Mouse (Mus musculus) heart, adult 2 months (tissue): ENCODE measurements at regions not wholly inside any gene's neighbourhood (a gene's known extent, or its start where the extent isn't known, plus 50 kb on each side); places are given as distances from the start of the nearest gene placed in this dataset.

Experiments used
- DNase-seq, 2 experiments: peaks; one replicate each; pipeline ENCODE4 v3.0.0; 2021
- H3K27ac ChIP-seq: fragments of 200-600 bp; 2 replicates; pipeline ENCODE4 v1.8.1; 2022
- H3K27me3 ChIP-seq: fragments of 200-500 bp; 2 replicates; pipeline ENCODE4 v1.6.1; 2012; ENCODE audit warnings: mild to moderate bottlenecking, low read length, inconsistent platforms, mixed read lengths; ENCODE audit not compliant: control insufficient read depth, insufficient read depth
- H3K36me3 ChIP-seq: fragments of 200-500 bp; 2 replicates; pipeline ENCODE4 v1.6.1; 2012; ENCODE audit warnings: low read length, inconsistent platforms; ENCODE audit not compliant: control insufficient read depth, insufficient read depth
- H3K4me1 ChIP-seq: fragments of 200-500 bp; 2 replicates; pipeline ENCODE4 v1.6.1; 2011; ENCODE audit warnings: low read length; ENCODE audit not compliant: control insufficient read depth, insufficient read depth
- H3K4me3 ChIP-seq: fragments of 200-600 bp; 2 replicates; pipeline ENCODE4 v1.8.1; 2022
- H3K79me2 ChIP-seq: fragments of 200-500 bp; replicated peaks from 2 replicates; pipeline ENCODE4 v1.6.1; 2012; ENCODE audit warnings: mild to moderate bottlenecking, inconsistent platforms, low read length, moderate library complexity, mixed read lengths; ENCODE audit not compliant: control insufficient read depth, insufficient read depth
- H3K9ac ChIP-seq: fragments of 200-500 bp; 2 replicates; pipeline ENCODE4 v1.6.1; 2012; ENCODE audit warnings: low read depth, mild to moderate bottlenecking, control low read depth, inconsistent platforms, low read length, mixed read lengths
- CTCF ChIP-seq: fragments of 200-600 bp; IDR thresholded peaks from 2 replicates; pipeline ENCODE4 v1.8.1; 2022; ENCODE audit warnings: antibody characterized with exemption, mild to moderate bottlenecking, moderate library complexity
- EP300 ChIP-seq: fragments of 200-500 bp; IDR thresholded peaks from 2 replicates; pipeline ENCODE4 v1.6.1; 2011; ENCODE audit warnings: low read depth, low read length, control low read depth; ENCODE audit not compliant: insufficient read depth
- POLR2A ChIP-seq: fragments of 200-500 bp; IDR thresholded peaks from 2 replicates; pipeline ENCODE4 v1.6.1; 2011; ENCODE audit warnings: mild to moderate bottlenecking, low read depth, low read length, control low read depth; ENCODE audit not compliant: insufficient read depth
- WGBS: fragments of 180-500 bp; shearing (Covaris S2); methylation state at CpG from one replicate; pipeline ENCODE4 v1.1.7; 2018; 5-methylcytosine and 5-hydroxymethylcytosine counted together
- intact Hi-C: fragments of 180-260 bp; cut with DNase I; formaldehyde crosslinking; loops from one replicate; pipeline ENCODE4 v1.15.1; 2025

GRCm38 (mm10) chr16:21361406-21361805 is 61.5 kb upstream of the Vps8 start:
- H3K4me3 ChIP-seq: no peak overlapping the region
- H3K9ac ChIP-seq: no peak overlapping the region
- no peak for TF ChIP-seq POLR2A
- peak; percentile 42 for TF ChIP-seq CTCF
- no peak for TF ChIP-seq EP300
- no peaks in the 10 kb centered on the region for H3K79me2 ChIP-seq
- intact Hi-C loops: no loop called here
- H3K27me3 ChIP-seq: no peaks in the 10 kb centered on the region
- 25% methylated on average over 2 of the region's 2 CpGs for WGBS
- DNase-seq: peak in 1 of 2 experiments; percentile 17
- H3K36me3 ChIP-seq: no peaks in the 10 kb centered on the region
- H3K27ac ChIP-seq: no peak overlapping the region
- H3K4me1 ChIP-seq: peaks cover 2% of the 10 kb centered on the region; the same call in 1 of the 2 replicates

- Histone ChIP-seq H3K27ac (no peak overlapping the region), H3K36me3 (no peaks in the 10 kb centered on the region), H3K79me2 (no peaks in the 10 kb centered on the region), H3K4me1 (no peaks in the 10 kb centered on the region), H3K4me3 (no peak overlapping the region), H3K27me3 (no peaks in the 10 kb centered on the region), H3K9ac (no peak overlapping the region)
- intact Hi-C loops: no loop called here
- DNase-seq: no peak
- WGBS: 68% methylated on average over 12 of the region's 12 CpGs
- TF ChIP-seq EP300 (no peak), POLR2A (no peak), CTCF (no peak)
Measured at GRCm38 (mm10) chr16:21362663-21363367, 60.1 kb upstream of the Vps8 start.

GRCm38 (mm10) chr16:21364885-21365284 is 58.0 kb upstream of the Vps8 start:
- H3K79me2 ChIP-seq: no peaks in the 10 kb centered on the region
- intact Hi-C loops: loop anchor here (5.0 kb wide), 1 partner anchor 118 kb away; no protein-coding TSS in a partner anchor
- no peak for DNase-seq
- H3K9ac ChIP-seq: no peak overlapping the region
- H3K4me1 ChIP-seq: no peaks in the 10 kb centered on the region
- 57% methylated on average over 8 of the region's 8 CpGs for WGBS
- H3K27me3 ChIP-seq: no peaks in the 10 kb centered on the region
- no peaks in the 10 kb centered on the region for H3K36me3 ChIP-seq
- H3K4me3 ChIP-seq: no peak overlapping the region
- no peak overlapping the region for H3K27ac ChIP-seq
- TF ChIP-seq CTCF (no peak), POLR2A (no peak), EP300 (no peak)

- H3K4me3 ChIP-seq: no peak overlapping the region
- TF ChIP-seq EP300 (no peak), CTCF (peak; percentile 66)
- H3K79me2 ChIP-seq: no peaks in the 10 kb centered on the region
- 31% methylated on average over 8 of the region's 8 CpGs for WGBS
- intact Hi-C loops: loop anchor here (5.0 kb wide), 1 partner anchor 120 kb away; no protein-coding TSS in a partner anchor
- H3K36me3 ChIP-seq: no peaks in the 10 kb centered on the region
- H3K4me1 ChIP-seq: no peaks in the 10 kb centered on the region
- H3K27ac ChIP-seq: no peak overlapping the region
- DNase-seq: peak; percentile 36 to 44
- no peak overlapping the region for H3K9ac ChIP-seq
- no peaks in the 10 kb centered on the region for H3K27me3 ChIP-seq
Measured at GRCm38 (mm10) chr16:21367449-21367848, 55.5 kb upstream of the Vps8 start.

GRCm38 (mm10) chr16:21368821-21369220 is 54.1 kb upstream of the Vps8 start:
- 71% methylated on average over 1 of the region's 1 CpGs for WGBS
- DNase-seq: no peak

More at GRCm38 (mm10) chr16:21368821-21369220, 54.1 kb upstream of the Vps8 start:
- TF ChIP-seq POLR2A (no peak), CTCF (no peak), EP300 (no peak)
- H3K27ac ChIP-seq: no peak overlapping the region; the same call in 1 of the 2 replicates
- no peaks in the 10 kb centered on the region for H3K27me3 ChIP-seq
- H3K9ac ChIP-seq: no peak overlapping the region
- H3K4me1 ChIP-seq: no peaks in the 10 kb centered on the region
- intact Hi-C loops: loop anchor here (5.0 kb wide), 1 partner anchor 122 kb away; no protein-coding TSS in a partner anchor
- H3K4me3 ChIP-seq: no peak overlapping the region
- H3K79me2 ChIP-seq: no peaks in the 10 kb centered on the region
- H3K36me3 ChIP-seq: no peaks in the 10 kb centered on the region
